Mouse (Mus musculus): ENCODE data around the gene Pou1f1. TPM values are rescaled to one million over a fixed set of nuclear protein-coding genes. Genes with fewer than 3 reads are reported as not detected.

Gene Pou1f1
- not detected for total RNA-seq (2021)
- long read RNA-seq, experiment 1: 0 reads
- long read RNA-seq, experiment 2: 0 reads

DNA sequence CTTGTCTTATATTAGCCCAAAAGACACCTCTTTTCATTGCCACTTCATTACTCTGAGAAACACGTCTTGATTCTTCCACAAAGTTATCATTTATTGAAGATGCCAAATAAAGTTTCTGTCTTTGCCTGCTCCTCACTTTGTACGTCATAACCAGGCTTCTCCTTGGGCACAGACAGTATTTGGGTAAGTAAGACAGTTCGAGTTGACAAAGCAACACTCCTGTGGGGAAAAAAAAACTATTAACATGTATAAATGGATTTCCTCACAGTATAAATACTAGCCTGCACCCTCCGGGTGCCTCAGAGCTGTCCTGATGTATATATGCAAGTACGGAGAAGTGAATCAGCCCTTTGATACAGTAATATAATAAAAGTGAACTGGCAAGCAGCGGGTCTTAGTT is at the start of gene Pou1f1:
Gene Pou1f1, plus strand, starts transcription at position 301 of the 400 bp plus-strand sequence.
- DNase-seq (ENCODE audit: low spot score): no peak

DNA sequence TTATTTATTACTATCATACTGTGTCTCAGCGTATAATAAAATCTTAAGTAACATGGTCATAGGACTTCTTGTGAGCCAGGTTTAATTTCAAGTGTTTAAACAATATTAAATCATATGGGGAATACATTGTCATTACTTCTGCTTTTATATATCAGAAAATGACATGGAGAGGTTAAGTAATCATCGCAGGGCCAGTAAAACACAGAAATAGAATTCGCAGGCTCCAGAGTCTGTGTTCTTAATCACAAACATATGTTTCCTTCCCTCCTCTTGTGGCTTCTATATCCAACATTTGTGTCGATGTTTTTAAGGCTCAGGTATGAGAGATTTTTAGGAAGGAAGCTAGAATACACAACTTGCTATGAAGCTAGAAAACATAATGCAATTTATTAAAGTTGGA is 49.7 kb upstream of the Pou1f1 start:
- no peak for DNase-seq (ENCODE audit: low spot score)

DNA sequence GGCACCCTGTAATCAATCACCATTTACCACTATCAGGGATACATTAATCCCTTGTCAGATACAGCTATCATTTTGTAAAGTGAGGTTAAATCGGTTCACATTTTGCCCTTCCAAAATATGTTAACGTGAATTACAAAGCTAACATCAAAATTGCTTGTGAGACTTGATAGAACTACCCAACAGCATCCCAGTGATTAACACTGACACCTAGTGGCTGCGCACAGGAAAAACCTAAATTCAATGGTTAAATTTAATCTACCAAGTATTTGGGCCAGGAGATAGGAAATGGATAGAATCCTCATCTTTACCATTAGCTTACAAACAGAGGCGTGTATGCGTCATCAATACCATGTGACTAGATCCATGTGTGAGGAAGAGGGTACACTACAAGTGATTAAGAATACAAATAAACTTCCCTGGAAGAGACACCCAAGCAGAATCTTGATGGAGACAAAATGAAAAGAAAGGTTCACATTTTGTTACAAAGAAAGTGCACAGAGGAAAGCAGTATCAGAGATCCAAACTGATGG is 47.8 kb upstream of the Pou1f1 start:
- DNase-seq (ENCODE audit: low spot score): peak; percentile 3

DNA sequence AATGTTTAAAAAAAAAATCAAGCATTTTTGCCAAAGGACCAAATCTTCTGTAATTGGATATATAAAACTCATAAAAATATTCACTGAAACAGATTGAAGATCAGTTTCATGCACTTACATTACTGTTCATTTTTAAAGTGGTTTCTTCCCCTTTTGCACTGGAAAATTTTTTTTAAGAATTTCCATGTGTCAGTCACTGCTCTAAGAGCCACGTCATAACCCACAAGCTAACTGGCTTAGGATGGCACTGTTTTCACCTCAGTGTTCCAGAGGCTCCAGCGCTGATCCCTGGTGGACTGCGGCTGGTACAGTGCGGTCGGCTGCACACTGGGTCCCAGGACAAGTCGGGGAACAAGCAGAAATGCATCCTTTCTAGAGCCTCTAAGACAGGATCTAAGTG is 34.6 kb upstream of the Pou1f1 start:
- no peak for DNase-seq (ENCODE audit: low spot score)

DNA sequence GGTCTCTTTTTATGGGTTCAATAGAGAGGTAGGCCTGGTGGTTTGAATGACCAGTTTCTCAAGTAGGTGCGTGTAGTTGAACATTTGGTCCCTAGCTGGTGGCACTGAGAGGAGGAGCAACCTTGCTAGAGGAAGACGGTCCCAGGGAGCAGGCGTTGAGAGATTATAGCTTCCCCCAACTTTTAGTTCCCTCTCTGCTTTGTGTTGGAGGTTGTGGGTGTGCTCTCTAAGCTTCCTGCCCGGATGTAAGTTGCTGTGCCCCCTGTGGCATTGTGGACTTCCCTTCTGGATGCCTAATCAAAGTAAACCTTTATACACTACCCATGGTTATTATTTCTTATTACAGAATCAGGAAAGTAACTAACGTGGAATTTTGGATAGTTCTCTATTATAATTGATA is 24.3 kb upstream of the Pou1f1 start:
- no peak for DNase-seq (ENCODE audit: low spot score)

DNA sequence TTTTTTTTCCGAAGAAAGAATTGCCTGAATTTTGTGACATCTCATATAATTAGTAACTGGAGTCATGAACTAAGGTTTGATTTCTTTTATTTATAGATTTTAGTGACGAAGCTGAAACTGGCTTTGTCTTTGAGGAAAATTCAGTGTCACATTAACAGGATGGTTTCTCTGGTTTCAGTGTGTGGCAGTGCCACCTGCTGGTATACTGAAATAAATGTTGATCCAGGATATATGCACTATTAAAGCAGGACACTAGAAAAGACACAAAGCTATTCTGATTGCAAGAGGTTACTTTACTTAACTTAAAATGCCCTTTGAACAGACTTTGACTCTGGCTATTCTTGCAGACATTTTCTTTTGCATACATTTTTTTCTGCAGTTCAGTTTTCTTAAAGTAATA is 23.3 kb upstream of the Pou1f1 start:
- DNase-seq (ENCODE audit: low spot score): no peak

DNA sequence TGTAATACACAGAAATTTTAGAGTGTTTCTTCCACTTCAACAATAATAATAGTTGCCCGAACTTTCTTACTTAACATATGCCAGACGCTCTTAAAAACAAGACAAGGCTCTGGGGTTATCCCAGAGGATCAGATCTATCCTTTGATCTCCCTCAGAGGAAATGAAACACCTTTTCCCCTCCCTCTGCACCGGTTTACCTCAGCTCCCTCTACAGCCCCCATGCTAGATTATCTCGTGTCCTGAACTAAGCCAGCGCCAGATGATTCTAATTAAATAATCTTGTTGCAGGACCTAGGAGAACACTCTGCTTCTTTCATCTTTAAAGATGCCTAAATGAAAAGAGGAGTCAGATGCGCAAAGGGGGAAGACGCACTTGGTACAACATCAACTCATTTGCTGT is 6.1 kb upstream of the Pou1f1 start:
- no peak for DNase-seq (ENCODE audit: low spot score)

DNA sequence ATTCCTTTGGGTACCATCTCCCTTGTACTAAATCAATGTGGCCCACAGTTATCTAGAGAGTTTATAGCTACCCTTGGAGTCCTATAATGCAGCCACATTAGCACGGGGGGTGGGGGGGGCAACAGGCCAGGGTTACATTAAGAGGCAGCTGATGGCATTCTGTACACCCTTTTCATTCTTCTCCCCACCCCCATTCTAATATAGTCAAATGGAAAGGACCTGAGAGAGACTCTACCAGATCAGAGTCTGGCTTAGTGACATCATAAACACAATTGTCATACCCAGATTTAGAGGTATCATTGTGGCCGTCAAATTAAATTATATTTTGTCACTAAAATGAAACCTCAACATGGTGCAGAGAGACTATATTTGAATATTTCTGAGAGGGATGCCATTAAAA is 5.7 kb downstream of the Pou1f1 start:
- no peak for DNase-seq (ENCODE audit: low spot score)

DNA sequence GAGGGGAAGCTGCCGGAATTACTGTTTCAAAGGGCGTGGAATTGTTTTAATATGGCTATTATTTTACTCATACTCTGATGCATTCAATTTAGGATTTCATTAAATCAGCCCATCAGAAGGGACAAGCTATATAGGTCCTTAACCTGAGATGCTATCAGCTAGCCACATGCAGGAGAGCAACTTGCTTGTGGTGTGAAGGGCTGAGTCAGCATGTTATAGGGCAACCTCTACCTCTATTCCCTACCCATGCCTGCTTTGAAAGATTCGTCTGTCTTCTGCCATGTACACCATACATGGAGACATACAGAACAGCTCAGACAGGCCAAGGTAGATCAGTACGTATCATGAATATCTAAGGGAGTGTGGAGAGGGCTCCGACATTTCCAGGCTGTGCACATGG is 6.4 kb downstream of the Pou1f1 start:
- no peak for DNase-seq (ENCODE audit: low spot score)

DNA sequence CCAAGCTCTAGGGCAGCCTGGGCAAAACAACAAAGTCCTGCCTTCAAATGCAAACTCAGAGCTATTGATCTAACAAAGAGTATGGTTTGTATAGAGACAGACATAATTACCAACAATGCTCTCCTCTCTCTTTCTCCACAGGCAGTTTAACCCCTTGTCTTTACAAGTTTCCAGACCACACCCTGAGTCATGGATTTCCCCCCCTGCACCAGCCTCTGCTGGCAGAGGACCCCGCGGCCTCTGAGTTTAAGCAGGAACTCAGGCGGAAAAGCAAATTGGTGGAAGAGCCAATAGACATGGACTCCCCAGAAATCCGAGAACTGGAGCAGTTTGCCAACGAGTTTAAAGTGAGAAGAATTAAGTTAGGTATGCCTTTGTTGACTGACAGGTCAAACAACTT is 9.3 kb downstream of the Pou1f1 start:
- no peak for DNase-seq (ENCODE audit: low spot score)

DNA sequence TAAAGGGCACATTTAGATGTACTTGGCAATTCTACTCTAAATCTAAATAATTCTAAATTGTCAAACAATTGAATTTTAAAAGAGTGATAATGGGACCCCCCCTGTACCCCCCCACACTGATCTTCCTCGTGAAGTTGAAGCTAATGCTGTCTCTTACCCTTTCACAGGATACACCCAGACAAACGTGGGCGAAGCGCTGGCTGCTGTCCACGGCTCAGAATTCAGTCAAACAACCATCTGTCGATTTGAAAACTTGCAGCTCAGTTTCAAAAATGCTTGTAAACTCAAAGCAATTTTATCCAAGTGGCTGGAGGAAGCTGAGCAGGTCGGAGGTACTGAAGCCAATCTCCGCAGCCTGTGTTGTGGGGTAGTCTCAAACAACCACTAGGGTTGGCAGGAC is 11.4 kb downstream of the Pou1f1 start:
- no peak for DNase-seq (ENCODE audit: low spot score)

DNA sequence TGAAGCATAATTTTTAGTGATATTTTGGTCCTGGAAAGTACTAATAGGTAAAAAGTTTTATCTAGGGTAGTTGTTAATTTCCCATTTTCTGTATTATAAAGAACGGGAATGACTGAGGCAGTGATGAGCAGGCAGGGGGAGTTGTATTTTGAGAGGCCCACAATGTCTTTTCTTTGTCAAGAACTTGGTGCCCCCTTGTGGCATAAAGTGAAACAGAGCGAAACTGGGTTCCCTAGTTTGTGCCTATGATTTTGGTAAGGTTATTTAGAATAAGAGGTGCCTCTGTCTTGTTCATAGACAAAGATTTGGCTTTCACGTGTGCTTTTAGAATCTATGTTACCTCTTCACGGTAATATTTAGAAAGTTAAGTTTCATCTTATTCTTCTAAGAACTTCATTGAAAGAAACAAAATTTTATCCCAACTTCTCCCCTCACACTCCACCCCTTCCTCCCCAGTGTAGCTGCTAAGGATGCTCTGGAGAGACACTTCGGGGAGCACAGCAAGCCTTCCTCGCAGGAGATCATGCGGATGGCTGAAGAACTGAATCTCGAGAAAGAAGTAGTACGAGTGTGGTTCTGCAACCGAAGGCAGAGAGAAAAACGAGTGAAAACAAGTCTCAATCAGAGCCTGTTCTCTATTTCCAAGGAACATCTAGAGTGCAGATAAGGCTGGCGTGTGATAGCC is 13.1 kb downstream of the Pou1f1 start:
- no peak for DNase-seq (ENCODE audit: low spot score)

DNA sequence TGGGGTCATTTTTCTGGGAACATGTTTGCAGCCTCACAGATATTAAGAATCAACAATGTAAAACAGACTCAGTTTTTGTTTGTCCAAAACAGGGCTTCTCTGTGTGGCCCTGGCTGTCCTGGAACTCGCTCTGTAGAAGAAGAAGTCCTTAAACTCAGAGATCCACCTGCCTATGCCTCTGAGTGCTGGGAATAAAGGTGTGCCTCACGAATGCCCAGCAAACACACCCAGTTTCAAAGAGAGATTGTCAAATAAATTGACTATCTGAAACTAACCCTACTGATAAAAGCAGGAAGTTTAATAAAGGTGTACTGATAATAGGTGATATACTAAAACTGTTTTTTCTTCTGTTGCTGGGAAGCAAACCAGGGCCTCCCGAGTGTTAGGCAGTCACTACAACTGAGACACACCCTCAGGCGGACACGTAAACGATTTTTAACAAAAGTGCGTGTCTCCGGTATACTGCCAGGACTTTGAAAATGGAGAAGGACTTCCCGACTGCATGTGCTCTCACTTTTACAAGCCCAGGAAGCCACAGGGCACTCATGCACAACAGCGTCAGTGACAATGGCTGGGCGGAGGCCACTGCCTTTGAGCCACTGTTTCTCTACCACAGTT is 23.5 kb downstream of the Pou1f1 start:
- no peak for DNase-seq (ENCODE audit: low spot score)

DNA sequence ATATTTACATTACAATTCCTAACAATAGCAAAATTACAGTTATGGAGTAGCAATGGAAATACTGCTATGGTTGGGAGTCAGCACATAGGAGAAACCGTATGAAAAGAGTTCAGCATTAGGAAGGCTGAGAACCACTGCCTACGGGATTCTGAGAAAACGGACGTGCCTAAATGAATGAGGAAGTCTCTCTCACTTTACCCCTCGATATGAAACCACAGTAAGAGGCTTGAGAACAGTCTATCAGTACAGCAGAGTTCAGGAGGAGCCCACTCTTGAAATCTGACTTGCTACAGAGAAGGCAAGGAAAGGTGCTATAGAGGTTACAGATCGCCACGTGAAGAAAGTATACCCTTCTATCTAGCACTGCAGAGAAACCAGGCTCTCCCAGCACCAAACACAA is 28.6 kb downstream of the Pou1f1 start:
- no peak for DNase-seq (ENCODE audit: low spot score)

DNA sequence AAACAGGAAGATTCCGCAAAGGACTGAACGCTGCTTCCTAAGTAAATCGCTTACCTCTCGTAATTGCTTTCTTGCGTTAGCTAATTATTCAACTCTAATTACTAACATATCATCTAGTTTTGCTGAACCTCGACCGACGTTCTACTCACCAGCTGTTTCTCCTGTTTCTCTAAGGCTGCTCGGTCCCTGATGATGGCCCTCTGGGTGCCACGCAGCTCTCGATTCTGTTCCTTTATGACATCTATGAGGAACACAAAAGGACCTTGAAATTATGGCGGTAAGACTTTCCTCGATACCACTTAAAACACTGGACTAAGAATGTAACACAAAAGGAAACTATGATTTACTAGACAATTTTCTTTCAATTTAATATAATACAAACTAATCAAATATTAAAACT is 30.5 kb downstream of the Pou1f1 start:
- DNase-seq (ENCODE audit: low spot score): no peak

DNA sequence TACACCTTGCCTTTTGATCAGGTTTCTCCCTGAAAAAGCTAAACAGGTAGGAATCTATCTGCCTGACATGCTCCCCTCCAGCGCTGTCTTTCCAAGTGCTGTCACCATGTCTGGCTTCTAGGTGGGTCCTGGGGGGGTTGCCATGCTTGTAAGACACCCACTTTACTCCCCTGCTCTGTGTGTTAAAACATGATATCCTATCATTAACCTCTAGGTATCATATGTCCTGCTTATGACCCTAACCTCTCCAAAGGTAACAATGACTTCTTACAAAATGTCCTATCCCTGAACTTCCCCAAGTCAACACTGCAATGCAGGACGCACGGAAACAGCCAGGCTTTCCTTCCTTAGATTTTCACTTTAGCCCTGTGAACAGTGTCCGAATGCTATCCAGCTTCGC is 34.0 kb downstream of the Pou1f1 start:
- DNase-seq (ENCODE audit: low spot score): no peak

DNA sequence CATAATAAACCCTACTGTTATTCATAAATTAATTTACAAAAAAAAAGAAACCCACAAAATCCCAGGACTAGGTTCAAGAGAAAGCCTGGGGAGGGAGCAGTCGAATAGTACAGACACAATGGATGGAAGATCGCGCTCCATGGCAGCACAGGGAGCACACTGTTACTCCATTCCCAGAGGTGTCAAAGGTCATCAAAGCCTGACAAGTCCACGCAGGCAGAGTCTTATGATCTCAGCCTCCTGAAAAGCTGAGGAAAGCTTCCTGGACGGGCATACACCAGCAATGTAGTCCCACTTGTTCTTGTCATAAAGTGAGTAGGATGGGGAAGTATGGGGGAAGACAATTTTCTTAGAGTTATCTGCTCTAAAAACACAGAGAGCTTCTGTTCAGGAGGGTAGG is 37.1 kb downstream of the Pou1f1 start:
- DNase-seq (ENCODE audit: low spot score): no peak

DNA sequence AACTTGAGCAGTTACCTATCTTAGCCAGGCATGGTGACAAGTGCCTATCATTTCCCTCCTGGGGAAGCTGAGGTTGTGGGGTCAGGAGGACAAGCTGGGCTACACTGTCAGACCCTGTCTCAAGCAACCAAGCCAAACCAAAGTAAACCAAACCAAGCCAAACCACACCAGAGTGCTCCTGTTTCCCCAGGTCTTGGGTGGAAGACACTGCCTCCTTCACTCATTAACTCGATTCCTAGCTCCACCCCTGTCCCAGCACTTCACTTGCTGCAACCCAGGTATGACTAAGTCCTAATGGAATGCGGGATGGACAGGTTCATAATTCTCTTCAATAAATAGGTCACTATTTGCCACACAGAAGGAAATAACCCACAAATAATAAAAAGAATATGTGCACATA is 39.3 kb downstream of the Pou1f1 start:
- DNase-seq (ENCODE audit: low spot score): no peak

DNA sequence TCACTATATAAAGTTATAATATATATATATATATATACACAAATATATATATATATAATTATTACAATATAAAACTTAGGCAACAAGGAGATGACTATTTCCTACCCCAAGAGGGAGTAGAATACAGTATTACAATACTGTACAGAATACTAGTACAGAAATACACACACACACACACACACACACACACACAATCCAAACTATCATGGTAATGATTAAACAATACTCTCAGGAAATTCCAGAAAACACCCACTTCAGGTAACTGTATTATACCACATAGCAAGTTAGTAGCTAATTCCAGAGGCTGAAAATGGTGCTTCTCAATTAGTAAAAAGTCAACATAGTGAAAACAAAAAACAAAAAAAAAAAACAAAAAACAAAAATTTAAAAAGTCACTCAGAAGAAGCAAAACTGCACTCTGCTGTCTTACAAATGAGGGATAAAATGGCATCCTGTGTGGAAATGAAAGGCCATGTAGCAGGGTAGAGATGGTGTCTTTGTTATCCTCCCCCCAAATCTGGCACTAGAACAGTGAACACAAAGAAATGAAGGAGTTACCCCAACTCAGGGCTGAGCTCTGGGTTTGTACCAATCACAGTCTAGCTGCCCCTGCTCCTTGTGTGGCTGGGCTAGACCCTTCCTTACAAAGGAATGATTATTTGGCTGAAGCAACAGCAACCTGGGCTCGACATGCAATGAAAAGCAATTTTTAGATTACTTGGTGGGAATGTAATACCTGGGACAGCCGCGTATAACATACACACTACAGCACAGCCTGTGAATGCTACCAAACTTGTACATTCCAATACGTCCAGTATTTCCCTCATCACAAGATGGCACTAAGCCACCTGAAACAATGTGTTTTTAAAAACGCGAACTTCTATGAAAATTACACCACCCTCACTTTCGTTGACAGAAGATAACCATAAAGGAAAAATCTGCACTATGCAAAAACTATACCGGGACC is 41.0 kb downstream of the Pou1f1 start:
- no peak for DNase-seq (ENCODE audit: low spot score)

DNA sequence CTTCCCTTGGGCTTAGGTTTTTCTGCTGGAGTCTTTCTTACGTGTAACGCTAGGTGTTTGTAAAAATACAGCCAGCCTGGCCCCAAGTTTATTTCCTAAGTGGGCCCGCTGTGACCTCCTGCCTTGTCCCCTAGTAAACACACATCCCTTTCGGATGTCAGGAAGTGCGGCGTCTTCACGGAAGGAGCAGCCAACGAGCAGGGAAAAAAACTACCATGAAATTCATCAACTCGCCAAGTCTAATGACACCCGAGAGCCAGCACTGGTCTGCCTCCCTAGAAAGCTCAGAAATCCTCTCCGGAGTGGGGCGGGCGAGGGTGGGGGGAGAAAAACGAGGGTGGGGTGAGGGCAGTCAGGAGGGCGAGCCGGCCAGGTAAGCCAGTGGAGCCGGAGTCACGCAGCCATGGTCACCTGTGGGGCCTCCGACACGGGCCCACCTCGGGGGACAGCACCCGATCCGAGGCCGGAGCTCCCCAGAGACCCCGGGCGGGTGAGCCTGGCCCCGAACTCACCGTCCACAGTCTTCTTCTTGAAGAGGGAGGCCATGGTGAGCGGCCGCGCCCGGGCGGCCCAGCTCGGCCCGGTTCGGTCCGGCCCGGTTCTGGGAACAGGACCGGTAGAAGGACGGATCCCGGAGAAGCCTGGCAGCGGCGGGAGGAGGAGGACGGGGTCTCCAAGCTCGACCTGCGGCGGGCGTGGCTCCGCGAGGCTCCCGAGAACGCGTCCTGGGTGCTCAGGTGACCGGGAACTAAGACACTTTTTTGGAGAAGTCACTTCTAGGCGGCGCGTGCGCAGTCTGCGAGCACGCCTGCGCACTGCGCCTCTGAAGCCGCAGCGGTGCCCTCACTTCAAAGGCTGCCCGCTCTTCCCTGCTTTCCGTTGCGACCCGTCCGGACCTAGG is 41.9 kb downstream of the Pou1f1 start, which contains the start of gene Chmp2b:
Gene Chmp2b, minus strand, starts transcription at position 764 of the 901 bp plus-strand sequence.
- DNase-seq (ENCODE audit: low spot score): peak; percentile 75

DNA sequence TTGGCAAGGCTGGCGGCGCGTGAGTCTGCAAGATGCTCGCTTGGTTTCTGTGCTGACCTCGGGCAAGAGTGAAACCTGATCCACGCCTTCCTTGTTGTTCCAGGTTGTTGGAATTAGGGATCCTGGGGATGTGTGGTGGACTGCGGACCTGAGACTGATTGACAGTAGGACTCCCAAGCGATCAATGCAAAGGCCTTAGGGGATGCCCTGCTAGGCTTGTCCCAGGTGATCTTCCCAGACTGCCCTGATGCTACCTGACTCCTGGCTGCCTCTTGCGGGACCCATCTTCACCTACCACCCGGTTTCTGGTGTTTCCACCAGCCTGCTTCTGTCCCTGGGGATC is 42.5 kb downstream of the Pou1f1 start:
- DNase-seq (ENCODE audit: low spot score): no peak
